Mouse (Mus musculus) mammary gland, adult 2 months (tissue): Measurements from ENCODE around the gene Abcb9. TPM values are rescaled to one million over a fixed set of nuclear protein-coding genes. Genes with fewer than 3 reads are reported as not detected.

Source experiments
- polyA plus RNA-seq: library from polyadenylated mRNA; depleted of rRNA; stranded (reverse); fragments of >200 nt; gene quantifications from 2 replicates; pipeline ENCODE4 v1.2.3, GENCODE M21; 2012; ENCODE audit warnings: low replicate concordance; rRNA removed

The Abcb9 gene
- polyA plus RNA-seq, result 12.6 and 19.9 TPM in 2 replicates

DNA sequence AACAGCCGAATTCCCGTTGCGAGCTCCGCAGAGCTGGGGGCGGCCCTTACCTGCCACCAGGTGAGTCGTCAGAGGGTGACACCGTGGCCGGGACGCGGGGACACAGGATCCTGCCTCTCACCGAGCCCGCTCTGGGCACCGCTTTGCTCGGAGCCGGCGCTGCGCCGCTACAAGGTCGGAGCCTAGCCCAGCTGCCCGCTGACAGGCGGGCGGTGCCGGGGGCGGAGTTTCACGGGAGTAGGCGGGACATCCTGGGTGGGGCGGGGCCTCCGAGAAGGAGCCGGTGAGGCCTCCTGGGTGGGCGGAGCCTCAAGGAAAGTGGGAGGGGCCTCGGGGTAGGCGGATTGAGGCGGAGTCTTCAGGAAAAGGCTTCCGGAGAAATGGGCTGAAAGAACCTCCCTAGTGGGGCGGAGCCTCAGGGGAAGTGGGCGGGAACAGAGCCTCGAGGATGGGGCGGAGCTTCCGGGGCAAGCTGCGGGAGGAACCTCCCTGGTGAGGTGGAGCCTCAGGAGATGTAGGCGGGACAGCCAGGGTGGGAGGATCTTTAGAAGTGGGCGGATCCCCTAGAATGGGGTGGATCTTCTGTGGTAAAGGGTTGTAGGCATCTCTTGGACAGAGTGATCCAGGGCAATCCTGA lies at the start of gene Abcb9:
Abcb9 (minus strand) TSS at position 203 of the 637 bp plus-strand sequence.

DNA sequence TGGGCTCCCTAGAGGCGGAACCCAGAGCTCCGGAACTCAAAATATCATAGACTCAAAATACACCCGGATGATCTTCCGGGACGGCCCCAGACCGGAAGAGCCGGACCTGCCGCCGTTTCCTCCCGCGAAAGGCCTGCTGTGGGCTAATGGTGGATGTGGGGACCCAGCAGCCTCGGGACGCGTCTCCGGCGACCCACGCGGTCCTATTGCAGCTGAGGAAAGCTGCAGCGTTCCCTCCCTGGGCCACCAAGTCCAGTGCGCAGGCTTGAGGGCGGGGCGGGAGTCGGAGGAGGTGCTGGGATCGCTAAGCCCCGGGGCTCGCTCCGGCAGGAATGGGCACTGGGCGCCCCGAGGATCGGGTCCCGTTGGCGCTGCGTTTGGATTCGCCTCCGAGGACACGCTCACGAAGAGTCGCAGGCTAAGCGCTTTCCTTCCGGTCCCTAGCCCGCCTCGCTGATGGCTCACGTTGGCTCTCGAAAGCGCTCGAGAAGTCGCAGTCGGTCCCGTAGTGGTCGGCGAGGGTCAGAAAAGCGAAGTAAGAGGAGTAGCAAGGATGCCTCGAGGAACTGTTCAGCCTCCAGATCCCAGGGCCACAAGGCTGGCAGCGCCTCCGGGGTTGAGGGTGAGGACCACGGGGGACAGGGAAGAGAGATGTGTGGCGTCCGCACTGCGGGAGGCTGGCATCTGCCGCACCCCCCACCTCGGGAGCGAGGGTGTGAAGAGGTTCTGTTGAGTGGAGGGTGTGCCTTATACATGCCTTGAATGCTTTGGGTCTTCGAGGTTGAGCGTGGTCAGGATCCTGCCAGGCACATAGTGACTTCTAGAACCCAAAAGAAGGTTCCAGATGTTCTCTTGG lies 20.6 kb upstream of the Abcb9 start, which contains the start of gene Arl6ip4:
Arl6ip4 (plus strand) TSS at position 100 of the 856 bp plus-strand sequence.

DNA sequence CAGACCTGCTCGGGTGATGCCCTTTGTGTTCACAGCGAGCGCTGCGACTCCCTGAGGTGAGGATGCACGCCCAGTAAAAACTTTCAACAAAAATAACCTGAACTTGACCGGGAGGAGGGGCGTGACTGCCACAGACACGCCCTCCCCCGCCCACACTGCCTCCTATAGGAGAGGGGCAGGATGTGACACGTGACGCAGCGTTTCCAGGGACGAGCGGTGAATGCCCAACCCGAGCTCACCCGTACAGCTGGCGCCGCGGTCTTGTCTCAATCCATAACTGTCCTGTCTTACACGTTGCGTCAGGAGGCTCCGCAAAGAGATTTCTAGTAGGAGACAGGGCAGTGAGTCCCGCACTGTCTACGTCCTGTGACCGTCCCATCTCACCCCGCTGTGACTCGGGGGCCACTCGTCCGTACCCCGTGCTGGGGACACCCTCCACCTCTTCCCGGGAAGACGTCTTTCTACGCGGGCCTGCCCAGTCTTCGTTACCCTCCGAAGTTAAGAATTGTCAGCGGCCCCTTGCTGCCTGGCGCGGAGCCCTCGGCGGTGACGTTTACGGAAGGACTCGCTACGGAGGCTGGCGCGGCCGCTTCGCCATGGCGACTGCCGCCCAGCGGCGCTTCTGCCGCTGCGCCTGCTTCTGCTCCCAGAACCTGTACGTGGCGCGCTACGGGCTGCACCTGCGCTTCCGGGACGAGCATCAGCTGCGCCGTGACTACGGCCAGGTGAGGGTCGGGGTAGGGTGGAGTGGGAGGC lies 16.3 kb upstream of the Abcb9 start, which contains the start of gene Ogfod2:
Ogfod2 (plus strand) TSS at position 556 of the 756 bp plus-strand sequence.

DNA sequence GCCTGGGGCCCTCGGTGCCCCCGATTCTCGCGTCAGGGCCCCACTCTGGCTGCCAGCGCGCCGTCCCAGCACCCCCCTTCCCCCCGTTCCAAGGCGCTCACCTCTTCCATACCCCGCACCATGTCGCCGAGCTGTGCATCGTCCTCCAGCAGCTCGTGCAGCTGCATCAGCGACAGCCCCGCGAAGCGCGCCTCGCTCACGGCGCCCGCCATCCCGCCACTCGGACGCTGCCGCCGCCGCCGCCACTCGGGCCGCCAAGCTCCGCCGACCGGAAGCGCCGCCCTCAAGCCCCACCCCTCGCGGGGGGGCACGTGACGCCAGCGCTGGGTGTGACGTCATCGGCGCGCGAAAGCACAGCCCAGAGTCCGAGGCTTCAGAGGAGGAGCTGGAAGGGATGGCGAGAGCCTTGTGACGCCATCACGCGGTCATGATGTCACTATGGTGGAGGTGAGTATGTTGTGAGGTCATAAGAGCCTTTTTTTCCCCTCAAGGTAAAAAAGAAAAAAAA lies 63.5 kb downstream of the Abcb9 start, which contains the start of gene Vps37b:
Vps37b (minus strand) TSS at position 270 of the 508 bp plus-strand sequence.

Other genes with a start within 250 kb of the Abcb9 start
- gene Hcar2, start 230.3 kb downstream of the Abcb9 start, polyA plus RNA-seq, result 20.7 and 39.8 TPM in 2 replicates
- gene Hcar1, start 215.8 kb downstream of the Abcb9 start, polyA plus RNA-seq, result 56.6 and 69.7 TPM in 2 replicates
- gene Denr, start 188.6 kb downstream of the Abcb9 start, polyA plus RNA-seq, result 9.1 and 10.4 TPM in 2 replicates
- gene Gm43518, start 168.4 kb downstream of the Abcb9 start, polyA plus RNA-seq, result 2.0 TPM in 1 of 2 replicates, not detected in the other
- gene Ccdc62, start 165.1 kb downstream of the Abcb9 start, polyA plus RNA-seq, result 2.5 and 8.1 TPM in 2 replicates
- gene Hip1r, start 122.2 kb downstream of the Abcb9 start, polyA plus RNA-seq, result 16.8 and 39.0 TPM in 2 replicates
- 36.0 and 89.6 TPM in 2 replicates for gene Vps37b, start 63.5 kb downstream of the Abcb9 start, polyA plus RNA-seq
- gene Ogfod2, start 16.5 kb upstream of the Abcb9 start, polyA plus RNA-seq, result 51.2 and 96.8 TPM in 2 replicates
- gene Arl6ip4, start 20.3 kb upstream of the Abcb9 start, polyA plus RNA-seq, result 18.5 and 36.2 TPM in 2 replicates
- 39.4 and 128 TPM in 2 replicates for gene Pitpnm2, start 154.0 kb upstream of the Abcb9 start, polyA plus RNA-seq
- gene Mphosph9, start 232.2 kb upstream of the Abcb9 start, polyA plus RNA-seq, result 2.8 and 3.6 TPM in 2 replicates
- gene 2810006K23Rik, start 232.3 kb upstream of the Abcb9 start, polyA plus RNA-seq, result 5.4 and 8.5 TPM in 2 replicates